Mouse (Mus musculus) ES-Bruce4 (cell line): ENCODE measurements at regions not wholly inside any gene's neighbourhood (a gene's known extent, or its start where the extent isn't known, plus 50 kb on each side); places are given as distances from the start of the nearest gene placed in this dataset.

Experiments used
- H3K27ac ChIP-seq: 2 replicates; pipeline ENCODE4 v1.5.1; 2012; ENCODE audit warnings: low read length, inconsistent platforms; ENCODE audit not compliant: insufficient read depth
- H3K27me3 ChIP-seq: 2 replicates; pipeline ENCODE4 v1.6.1; 2012; ENCODE audit warnings: mild to moderate bottlenecking, low read length, inconsistent platforms; ENCODE audit not compliant: control insufficient read depth, poor library complexity, insufficient read depth, severe bottlenecking
- H3K36me3 ChIP-seq: 2 replicates; pipeline ENCODE4 v1.6.1; 2012; ENCODE audit warnings: inconsistent platforms, mild to moderate bottlenecking, low read length, moderate library complexity; ENCODE audit not compliant: control insufficient read depth, poor library complexity, insufficient read depth, severe bottlenecking
- H3K4me1 ChIP-seq: one replicate; pipeline ENCODE4 v1.8.1; 2011; ENCODE audit warnings: low read length; ENCODE audit not compliant: control insufficient read depth, insufficient read depth
- H3K4me3 ChIP-seq: 2 replicates; pipeline ENCODE4 v1.5.1; 2011; ENCODE audit warnings: low read depth, mild to moderate bottlenecking, low read length
- H3K9ac ChIP-seq: 2 replicates; pipeline ENCODE4 v1.6.1; 2012; ENCODE audit warnings: low read depth, mild to moderate bottlenecking, inconsistent platforms; ENCODE audit not compliant: poor library complexity, severe bottlenecking
- H3K9me3 ChIP-seq: replicated peaks from 2 replicates; pipeline ENCODE4 v1.6.1; 2012; ENCODE audit warnings: mild to moderate bottlenecking, low read length, inconsistent platforms; ENCODE audit not compliant: control insufficient read depth, poor library complexity, insufficient read depth, severe bottlenecking
- CTCF ChIP-seq: IDR thresholded peaks from one replicate; pipeline ENCODE4 v1.8.1; 2011; ENCODE audit warnings: low read depth, low read length
- EP300 ChIP-seq: IDR thresholded peaks from 2 replicates; pipeline ENCODE4 v1.6.1; 2011; ENCODE audit warnings: low read depth, low read length; ENCODE audit not compliant: insufficient read depth
- POLR2A ChIP-seq: IDR thresholded peaks from one replicate; pipeline ENCODE4 v1.8.1; 2011; ENCODE audit warnings: low read length; ENCODE audit not compliant: insufficient read depth

DNA sequence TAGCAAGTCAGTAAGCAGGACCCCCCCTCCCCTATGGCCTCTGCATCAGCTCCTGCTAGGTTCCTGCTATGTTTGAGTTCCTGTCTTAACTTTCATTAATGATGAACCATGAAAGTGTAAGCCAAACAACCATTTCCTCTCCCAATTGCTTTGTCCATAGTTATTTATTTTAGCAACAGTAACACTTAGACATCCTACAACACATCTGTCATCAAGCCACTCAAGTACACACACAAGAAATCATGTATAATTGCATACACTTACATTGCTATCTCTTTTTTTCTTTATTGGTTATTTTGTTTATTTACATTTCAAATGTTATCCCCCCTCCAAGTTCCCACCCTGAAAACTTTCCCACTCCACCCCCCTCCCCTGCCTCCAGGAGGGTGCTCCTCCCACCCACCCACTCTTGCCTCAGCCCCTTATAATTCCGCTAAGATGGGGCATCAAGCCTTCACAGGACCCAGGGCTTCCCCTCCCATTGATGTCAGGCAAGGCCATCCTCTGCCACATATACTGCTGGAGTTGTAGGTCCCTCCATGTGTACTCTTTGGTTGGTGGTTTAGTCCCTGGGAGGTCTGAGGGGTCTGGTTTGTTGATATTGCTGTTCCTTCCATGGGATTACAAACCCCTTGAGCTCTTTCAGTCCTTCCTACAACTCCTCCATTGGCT, 310.9 kb upstream of the Ccnh start:
- no peak overlapping the region for H3K4me3 ChIP-seq
- no peaks in the 10 kb centered on the region for H3K4me1 ChIP-seq
- H3K9me3 ChIP-seq: no peaks in the 10 kb centered on the region
- H3K27ac ChIP-seq: no peak overlapping the region
- no peak overlapping the region for H3K9ac ChIP-seq
- H3K27me3 ChIP-seq: no peaks in the 10 kb centered on the region
- TF ChIP-seq EP300: no peak
- TF ChIP-seq POLR2A: no peak
- TF ChIP-seq CTCF: no peak
- no peaks in the 10 kb centered on the region for H3K36me3 ChIP-seq

DNA sequence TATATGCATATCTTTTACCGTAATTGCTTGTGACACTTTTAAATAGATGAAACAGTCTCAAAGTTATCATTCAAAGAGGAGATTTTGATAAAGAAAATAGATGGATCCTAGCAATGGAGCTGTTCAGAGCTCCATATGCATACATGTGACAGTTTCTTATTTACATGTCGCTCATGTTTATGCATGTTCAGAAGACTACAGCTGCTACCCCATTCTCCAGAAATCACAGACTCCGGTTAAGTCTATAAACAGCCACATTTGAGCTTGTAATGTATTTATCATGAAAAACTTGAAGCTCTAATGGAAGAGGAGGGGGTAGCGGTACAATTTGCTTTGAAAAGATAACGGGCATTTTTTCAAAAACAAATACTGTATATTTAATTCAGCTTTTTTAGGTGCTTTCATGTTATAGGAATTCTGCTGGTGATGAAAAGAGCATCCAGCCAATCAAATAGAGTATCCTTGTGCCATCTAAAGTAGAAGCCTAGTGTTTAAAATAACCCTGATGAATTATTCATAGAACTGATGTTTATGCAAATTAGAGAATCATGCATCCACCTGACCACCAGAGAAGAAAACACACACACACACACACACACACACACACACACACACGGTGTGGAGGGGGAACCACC, 283.7 kb upstream of the Ccnh start:
- Histone ChIP-seq H3K4me1 (no peaks in the 10 kb centered on the region), H3K36me3 (no peaks in the 10 kb centered on the region), H3K27me3 (no peaks in the 10 kb centered on the region)

DNA sequence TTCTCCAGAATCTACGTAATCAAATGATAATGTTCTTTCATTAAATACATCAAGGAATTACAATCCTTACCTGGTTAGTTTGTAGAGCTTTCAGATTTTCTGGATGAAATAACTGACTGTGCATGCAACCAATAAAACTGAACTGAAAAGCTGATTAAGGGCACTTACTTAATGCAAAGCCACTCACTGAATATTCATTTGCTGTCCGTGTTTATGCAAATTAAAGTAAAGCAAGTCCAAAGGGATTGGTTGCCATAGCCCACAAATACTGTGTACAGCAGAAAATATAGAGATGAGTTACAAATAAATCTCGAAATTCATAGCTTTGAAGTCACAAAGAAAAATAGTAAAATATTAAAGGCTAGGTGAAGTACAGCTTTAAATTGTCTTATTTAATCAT, 283.2 kb upstream of the Ccnh start:
- Histone ChIP-seq H3K36me3 (no peaks in the 10 kb centered on the region), H3K27me3 (no peaks in the 10 kb centered on the region), H3K4me3 (no peak overlapping the region), H3K4me1 (no peaks in the 10 kb centered on the region), H3K9me3 (no peaks in the 10 kb centered on the region), H3K9ac (no peak overlapping the region), H3K27ac (no peak overlapping the region)
- TF ChIP-seq EP300 (no peak), POLR2A (no peak), CTCF (no peak)

More for the DNA sequence above, 283.7 kb upstream of the Ccnh start:
- Histone ChIP-seq H3K27ac (no peak overlapping the region), H3K4me3 (no peak overlapping the region), H3K9me3 (no peaks in the 10 kb centered on the region), H3K9ac (no peak overlapping the region)
- TF ChIP-seq POLR2A (no peak), EP300 (no peak), CTCF (no peak)

DNA sequence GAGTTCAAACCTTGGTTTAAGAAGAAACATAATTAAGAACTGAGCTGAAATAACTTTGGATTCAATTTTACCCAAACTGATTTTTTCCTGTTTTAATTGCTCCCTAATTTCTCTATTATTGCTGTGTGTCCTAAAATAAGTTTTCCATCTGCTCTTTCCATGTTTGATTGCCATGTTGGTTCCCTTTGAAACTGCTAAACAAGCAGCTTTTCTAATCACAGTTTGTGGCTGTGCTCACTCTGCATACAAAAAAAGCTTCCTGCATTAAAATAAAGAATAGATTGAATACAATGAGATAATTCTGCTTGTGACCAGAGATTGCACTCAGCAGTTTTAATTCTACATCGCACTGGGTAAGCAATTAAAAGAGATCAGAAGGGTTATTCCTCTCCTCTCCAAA, 257.9 kb upstream of the Ccnh start:
- Histone ChIP-seq H3K9ac (no peak overlapping the region), H3K27ac (no peak overlapping the region), H3K36me3 (no peaks in the 10 kb centered on the region), H3K9me3 (no peaks in the 10 kb centered on the region), H3K4me1 (no peaks in the 10 kb centered on the region), H3K27me3 (no peaks in the 10 kb centered on the region), H3K4me3 (no peak overlapping the region)
- TF ChIP-seq POLR2A (no peak), EP300 (no peak), CTCF (no peak)

DNA sequence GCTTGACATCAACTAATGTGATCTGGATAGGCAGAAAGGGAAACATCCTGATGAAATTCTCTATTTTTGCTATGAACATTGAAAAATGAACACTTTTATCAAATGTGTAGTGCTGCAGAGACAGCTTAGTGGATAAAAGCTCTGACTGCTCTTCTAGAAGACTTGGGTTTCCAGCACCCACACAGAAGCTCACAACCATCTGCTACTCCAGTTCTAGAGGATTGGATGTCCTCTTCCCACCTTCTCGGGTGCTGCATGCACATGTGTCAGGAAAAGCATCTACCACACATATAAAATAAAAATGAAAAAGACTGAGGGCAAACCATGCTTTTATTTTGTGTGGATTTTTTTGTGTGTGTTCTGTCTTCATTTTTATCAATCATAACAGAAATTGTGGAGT, 253.6 kb upstream of the Ccnh start:
- Histone ChIP-seq H3K4me1 (no peaks in the 10 kb centered on the region), H3K27me3 (peaks cover 1% of the 10 kb centered on the region; the same call in 1 of the 2 replicates), H3K36me3 (no peaks in the 10 kb centered on the region), H3K27ac (no peak overlapping the region), H3K9ac (no peak overlapping the region), H3K9me3 (peaks cover 2% of the 10 kb centered on the region; the same call in 1 of the 2 replicates), H3K4me3 (no peak overlapping the region)
- TF ChIP-seq POLR2A: no peak
- TF ChIP-seq CTCF: no peak
- TF ChIP-seq EP300: no peak

DNA sequence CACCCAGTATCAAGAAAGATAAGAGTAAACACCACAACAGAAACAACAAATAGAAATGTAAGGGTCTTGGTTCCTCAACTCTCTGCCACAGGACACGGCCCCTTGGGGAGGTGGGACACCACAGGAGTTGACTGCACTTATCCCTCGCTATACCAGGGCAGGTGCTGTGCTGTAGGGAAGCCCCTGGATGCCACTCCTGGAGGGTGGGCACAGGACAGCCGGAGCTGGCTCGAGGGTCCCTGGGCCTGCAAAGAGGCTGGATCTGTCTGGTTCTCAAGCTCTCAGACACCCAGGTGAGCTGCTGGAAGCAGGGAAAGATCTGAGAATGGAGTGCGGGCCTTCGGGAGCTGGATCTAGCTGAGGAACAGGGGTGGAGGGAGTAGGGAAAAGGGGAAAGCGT, 249.5 kb upstream of the Ccnh start:
- Histone ChIP-seq H3K9ac (no peak overlapping the region), H3K27me3 (peaks cover 1% of the 10 kb centered on the region; the same call in 1 of the 2 replicates), H3K36me3 (no peaks in the 10 kb centered on the region), H3K27ac (no peak overlapping the region), H3K4me1 (no peaks in the 10 kb centered on the region), H3K9me3 (peaks cover 2% of the 10 kb centered on the region; the same call in 1 of the 2 replicates), H3K4me3 (no peak overlapping the region)
- TF ChIP-seq POLR2A: no peak
- TF ChIP-seq EP300: no peak
- TF ChIP-seq CTCF: no peak
